Mouse (Mus musculus): ENCODE measurements around the gene Cdc42ep5.

DNA sequence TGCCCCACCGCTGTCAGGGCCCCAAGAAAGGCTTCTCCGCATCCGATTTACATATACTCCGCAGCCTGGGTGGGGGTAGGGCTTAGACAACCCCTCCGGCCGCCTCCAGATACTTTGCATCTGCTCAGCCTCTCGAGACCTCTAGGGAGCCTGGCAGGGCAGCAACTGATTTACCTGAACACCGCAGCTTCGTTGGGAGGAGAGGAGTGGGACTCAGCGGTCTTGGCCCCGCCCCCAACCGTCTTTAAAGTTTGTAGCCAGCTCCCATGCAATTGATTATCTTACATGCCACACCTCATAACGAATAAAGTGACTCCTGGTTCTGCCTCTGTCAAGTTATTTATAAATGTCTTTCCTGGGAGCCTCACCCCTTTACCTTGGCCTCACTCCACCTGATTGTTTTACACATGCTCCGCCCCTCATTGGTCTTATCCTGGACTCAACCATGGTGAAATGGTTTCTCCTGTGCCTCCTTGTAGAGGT lies 14.6 kb downstream of the Cdc42ep5 start, which contains the start of gene Leng9:
- TF ChIP-seq ZC3H11A (IDR thresholded peaks at IDR 0.05; ENCODE audit: borderline replicate concordance, low read depth, low read length) (no peak), MAFK (IDR thresholded peaks at IDR 0.05; ENCODE audit: insufficient read depth, low read depth, low read length) (no peak)

Data from ES-E14 (cell line).